Mouse (Mus musculus) cerebellum, adult 11-12 months (tissue): ENCODE measurements around the gene Ranbp3.

Source experiments
- DNase-seq: peaks from one replicate; pipeline ENCODE4 v3.0.0; 2022

Gene Ranbp3

GRCm38 (mm10) chr17:56728117-56728516, 55.0 kb downstream of the Ranbp3 start:
- peak; percentile 19 for DNase-seq

GRCm38 (mm10) chr17:56729151-56729550, 56.1 kb downstream of the Ranbp3 start:
- peak; percentile 38 for DNase-seq

- DNase-seq = no peak
These were observed 56.6 kb downstream of the Ranbp3 start for GRCm38 (mm10) chr17:56729656-56730055.

DNA sequence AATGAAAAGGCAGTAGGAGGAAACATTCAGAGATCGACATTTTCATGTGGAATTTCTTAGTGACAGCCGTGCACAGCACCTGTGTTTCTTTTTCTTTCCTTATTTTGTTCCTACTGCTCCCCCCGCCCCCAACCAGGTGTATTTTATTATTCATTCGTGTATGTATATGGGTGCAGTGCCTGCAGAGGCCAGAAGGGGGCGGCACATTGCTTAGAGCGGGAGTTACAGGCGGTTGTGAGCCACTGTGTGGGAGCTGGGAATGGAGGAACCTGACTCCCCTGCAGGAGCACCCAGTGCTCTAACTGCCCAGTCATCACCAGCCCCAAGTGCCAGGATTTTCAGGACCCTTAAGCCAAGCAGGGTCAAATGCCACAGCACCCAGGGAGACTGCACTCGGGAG, 63.4 kb downstream of the Ranbp3 start:
- DNase-seq = no peak

- DNase-seq = no peak
These were observed 65.1 kb downstream of the Ranbp3 start for GRCm38 (mm10) chr17:56738221-56738620.

GRCm38 (mm10) chr17:56740118-56740787, 67.2 kb downstream of the Ranbp3 start:
- DNase-seq = no peak

DNA sequence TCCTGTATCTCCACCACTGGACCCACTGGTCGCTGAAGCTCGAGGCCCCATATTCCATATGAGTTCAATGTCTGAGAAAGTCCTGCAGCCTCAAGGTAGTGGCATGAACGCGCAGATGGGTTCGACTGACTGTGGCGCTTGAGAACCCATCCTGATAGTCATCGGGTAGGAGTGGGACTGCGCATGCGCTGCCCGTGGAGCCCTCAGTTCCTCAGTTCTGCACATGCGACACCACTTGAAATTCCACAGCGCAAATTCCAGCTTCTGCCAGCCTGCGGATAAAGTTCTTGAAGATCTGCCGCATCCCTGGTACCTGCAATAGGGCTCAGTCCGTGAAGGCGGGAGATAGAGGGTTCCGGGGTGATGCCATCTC, 67.7 kb downstream of the Ranbp3 start:
- no peak for DNase-seq

- no peak for DNase-seq
These were observed 71.1 kb downstream of the Ranbp3 start for GRCm38 (mm10) chr17:56744173-56744572.

- no peak for DNase-seq
These were observed 78.4 kb downstream of the Ranbp3 start for GRCm38 (mm10) chr17:56751404-56752072.

DNA sequence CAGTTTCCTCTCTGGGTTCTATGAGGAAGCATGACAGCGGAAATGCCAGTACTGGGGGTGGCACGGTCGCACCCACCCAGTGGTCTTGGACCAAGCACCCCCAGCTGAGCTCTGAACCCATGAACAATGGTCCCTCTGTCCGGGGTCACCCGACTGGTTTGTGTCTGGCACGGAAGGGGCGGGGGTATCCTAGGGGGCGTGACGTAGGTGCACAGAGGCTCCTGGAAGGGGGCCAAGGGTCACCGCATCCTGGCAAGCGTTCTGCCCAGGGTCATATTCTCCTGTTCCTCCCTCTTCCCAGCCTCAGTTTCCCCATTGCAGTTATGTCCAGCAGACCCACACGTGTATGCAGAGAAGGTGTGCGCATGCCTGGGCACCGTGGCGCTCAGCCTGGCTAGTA, 80.4 kb downstream of the Ranbp3 start:
- DNase-seq = no peak

- no peak for DNase-seq
These were observed 81.4 kb downstream of the Ranbp3 start for GRCm38 (mm10) chr17:56754271-56755185.

GRCm38 (mm10) chr17:56756703-56757399, 83.8 kb downstream of the Ranbp3 start:
- no peak for DNase-seq

DNA sequence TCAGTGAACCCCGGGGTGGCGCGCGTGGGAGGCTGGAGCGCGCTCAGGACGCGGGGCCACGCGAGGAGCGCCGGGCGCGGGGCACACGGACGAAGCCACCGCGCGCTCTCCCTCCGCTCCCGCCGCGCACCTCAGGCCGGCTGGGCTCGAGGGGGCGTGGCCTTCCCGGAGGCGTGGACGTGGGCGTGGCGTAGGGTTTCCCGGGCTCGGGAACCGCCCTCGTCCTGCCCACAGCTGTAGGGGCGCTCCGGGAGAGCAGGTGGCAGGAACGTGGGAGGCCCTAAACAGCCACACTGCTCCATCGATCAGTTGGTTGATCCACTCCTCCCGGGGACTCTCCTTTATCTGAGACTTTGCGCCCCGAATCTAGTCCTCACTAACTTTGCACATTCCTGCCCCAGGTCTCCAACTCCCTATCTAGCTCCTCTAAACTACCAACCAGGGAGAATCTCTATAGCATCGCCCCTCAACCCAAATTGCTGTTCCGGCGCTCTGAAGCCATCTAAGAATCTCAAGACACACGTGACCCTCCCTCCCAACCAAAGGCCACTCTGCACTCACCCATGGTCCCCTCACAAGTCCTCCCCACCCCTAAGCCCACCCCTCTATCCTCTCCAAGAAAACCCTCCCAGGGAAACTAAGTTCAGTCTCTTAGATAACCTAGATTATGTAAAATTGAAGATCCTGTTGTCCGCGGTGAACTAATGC, 84.5 kb downstream of the Ranbp3 start, which contains the start of gene Nrtn:
Gene Nrtn (minus strand): TSS at position 115 of the 708 bp plus-strand sequence.
- peak; percentile 40 for DNase-seq

- peak; percentile 69 for DNase-seq
These were observed 85.0 kb downstream of the Ranbp3 start for GRCm38 (mm10) chr17:56758132-56758531.

- DNase-seq = peak; percentile 47
These were observed 86.2 kb downstream of the Ranbp3 start for GRCm38 (mm10) chr17:56759261-56759660.

- DNase-seq = peak; percentile 69
These were observed 88.0 kb downstream of the Ranbp3 start for GRCm38 (mm10) chr17:56761077-56761476.
